Mouse (Mus musculus) megakaryocyte, embryonic 14.5 days (primary cell): ENCODE measurements around the gene Gm42906. TPM values are rescaled to one million over a fixed set of nuclear protein-coding genes. Genes with fewer than 3 reads are reported as not detected.

ENCODE experiments used
- H3K27me3 ChIP-seq: replicated peaks from 2 replicates; pipeline ENCODE3; 2012; ENCODE audit warnings: inconsistent platforms
- H3K36me3 ChIP-seq: replicated peaks from 2 replicates; pipeline ENCODE3; 2012; ENCODE audit warnings: low read length, inconsistent platforms, mixed read lengths
- H3K4me1 ChIP-seq: 2 replicates; pipeline ENCODE4 v1.6.1; 2012; ENCODE audit warnings: inconsistent platforms
- H3K4me3 ChIP-seq: replicated peaks from 2 replicates; pipeline ENCODE3; 2012; ENCODE audit warnings: moderate library complexity, mild to moderate bottlenecking, inconsistent platforms
- H3K9me3 ChIP-seq: 2 replicates; pipeline ENCODE4 v1.6.1; 2012; ENCODE audit warnings: inconsistent platforms
- FLI1 ChIP-seq: IDR thresholded peaks from 2 replicates; pipeline ENCODE4 v1.6.1; 2012; ENCODE audit warnings: low read length, inconsistent platforms, mixed read lengths
- GATA1 ChIP-seq: IDR thresholded peaks from 3 replicates; pipeline ENCODE4 v1.6.1; 2012; ENCODE audit warnings: mixed read lengths, low read length, inconsistent platforms, borderline replicate concordance
- polyA plus RNA-seq: library from polyadenylated mRNA; stranded (reverse); fragments of >175 nt; gene quantifications from 2 replicates; pipeline ENCODE4 v1.2.3, GENCODE M21; 2012; ENCODE audit warnings: low replicate concordance; ENCODE audit not compliant: insufficient read depth

Gene Gm42906
- polyA plus RNA-seq, 1 experiment, result not detected

DNA sequence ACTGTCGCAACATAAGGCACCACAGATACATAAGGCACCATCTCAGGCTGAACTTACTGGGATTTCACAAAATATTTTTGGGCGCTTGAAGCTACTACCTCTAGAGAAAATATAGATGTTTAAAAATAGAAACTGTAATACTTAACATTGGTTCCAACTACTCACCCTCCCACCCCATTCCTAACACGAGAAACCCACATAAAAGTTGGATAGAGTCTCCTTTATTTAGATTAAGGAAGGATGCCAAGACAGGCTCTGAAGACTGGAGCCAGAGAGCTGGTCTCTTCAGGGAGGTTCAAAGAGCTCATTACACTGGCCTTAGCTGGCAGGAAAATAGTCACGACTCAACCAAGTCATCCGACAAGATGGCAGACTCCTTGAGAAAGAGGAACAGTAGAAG lies 361.9 kb downstream of the Gm42906 start:
- no peak overlapping the region for H3K4me3 ChIP-seq
- TF ChIP-seq GATA1, result no peak
- no peak for TF ChIP-seq FLI1
- H3K9me3 ChIP-seq, result peaks cover 29% of the 10 kb centered on the region
- H3K36me3 ChIP-seq, result no peaks in the 10 kb centered on the region
- H3K4me1 ChIP-seq, result no peaks in the 10 kb centered on the region
- no peaks in the 10 kb centered on the region for H3K27me3 ChIP-seq

GRCm38 (mm10) chr5:151065228-151065627 lies 362.7 kb downstream of the Gm42906 start:
- Histone ChIP-seq H3K9me3 (peaks cover 35% of the 10 kb centered on the region), H3K27me3 (no peaks in the 10 kb centered on the region), H3K36me3 (no peaks in the 10 kb centered on the region), H3K4me1 (no peaks in the 10 kb centered on the region), H3K4me3 (no peak overlapping the region)
- TF ChIP-seq FLI1 (no peak), GATA1 (no peak)

DNA sequence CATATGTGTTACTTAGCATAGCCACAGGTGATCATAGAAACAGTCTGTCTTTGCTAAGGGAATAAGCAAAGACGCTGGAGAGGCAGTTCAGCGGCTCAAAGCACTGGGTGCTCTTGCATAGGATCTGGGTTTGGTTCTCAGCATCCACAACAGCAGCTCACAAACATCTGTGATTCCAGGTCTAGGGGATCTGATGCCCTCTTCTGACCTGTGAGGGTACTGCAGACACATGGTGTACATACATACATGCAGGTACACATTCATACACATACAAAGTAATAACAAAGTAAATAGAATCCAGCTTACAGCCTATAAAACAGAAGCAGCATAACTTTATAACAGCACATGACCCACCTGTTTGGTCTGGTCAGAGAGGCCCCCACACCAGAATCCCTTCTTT lies 366.0 kb downstream of the Gm42906 start:
- H3K9me3 ChIP-seq, result peaks cover 44% of the 10 kb centered on the region
- no peaks in the 10 kb centered on the region for H3K36me3 ChIP-seq
- no peaks in the 10 kb centered on the region for H3K4me1 ChIP-seq
- H3K4me3 ChIP-seq, result no peak overlapping the region
- no peaks in the 10 kb centered on the region for H3K27me3 ChIP-seq
- no peak for TF ChIP-seq GATA1
- no peak for TF ChIP-seq FLI1

GRCm38 (mm10) chr5:151060476-151060875 lies 367.5 kb downstream of the Gm42906 start:
- no peaks in the 10 kb centered on the region for H3K36me3 ChIP-seq
- TF ChIP-seq GATA1 (no peak), FLI1 (no peak)
- peaks cover 56% of the 10 kb centered on the region for H3K9me3 ChIP-seq
- no peaks in the 10 kb centered on the region for H3K4me1 ChIP-seq
- no peaks in the 10 kb centered on the region for H3K27me3 ChIP-seq
- H3K4me3 ChIP-seq, result no peak overlapping the region

DNA sequence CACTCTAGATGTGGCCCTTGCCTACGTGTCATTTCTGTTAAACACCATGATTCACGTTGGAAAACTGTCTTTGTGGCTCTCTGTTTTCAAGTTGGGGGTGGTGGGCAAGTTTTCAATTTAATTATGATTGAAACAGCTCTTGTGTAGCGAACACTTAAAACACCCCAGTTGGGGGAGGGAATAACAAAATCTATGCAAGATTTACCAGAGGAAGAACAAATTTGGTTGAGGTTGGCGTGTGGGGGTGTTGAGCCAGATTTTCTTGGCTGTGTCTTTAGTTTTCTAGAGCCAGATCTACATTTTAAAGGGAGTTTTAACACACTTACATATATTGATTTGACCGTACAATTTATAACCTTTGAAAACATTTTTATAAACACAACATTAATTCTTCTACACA lies 368.2 kb downstream of the Gm42906 start:
- TF ChIP-seq FLI1, result no peak
- TF ChIP-seq GATA1, result no peak
- H3K36me3 ChIP-seq, result no peaks in the 10 kb centered on the region
- H3K9me3 ChIP-seq, result peaks cover 60% of the 10 kb centered on the region
- no peak overlapping the region for H3K4me3 ChIP-seq
- no peaks in the 10 kb centered on the region for H3K4me1 ChIP-seq
- H3K27me3 ChIP-seq, result no peaks in the 10 kb centered on the region

DNA sequence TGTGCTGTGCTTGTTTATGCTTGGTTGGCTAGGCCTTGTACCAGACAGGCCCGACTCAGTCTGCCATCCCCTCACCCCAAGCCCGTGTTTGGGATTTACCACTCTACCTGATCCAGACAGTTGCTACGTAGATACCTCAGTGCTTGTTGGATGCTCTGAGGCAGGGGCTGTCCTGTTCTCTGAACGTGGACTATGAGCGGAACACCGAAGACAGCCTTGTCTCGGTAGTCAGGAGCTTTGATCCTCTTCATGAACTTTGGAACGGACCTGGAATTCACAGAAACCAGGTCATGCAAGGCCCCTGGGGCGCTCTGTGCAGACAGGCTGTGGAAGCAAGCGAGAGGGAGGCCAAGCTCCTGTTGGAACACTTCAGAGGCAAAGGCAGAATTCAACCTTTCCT lies 368.6 kb downstream of the Gm42906 start:
- TF ChIP-seq GATA1 (no peak), FLI1 (no peak)
- no peaks in the 10 kb centered on the region for H3K4me1 ChIP-seq
- no peaks in the 10 kb centered on the region for H3K36me3 ChIP-seq
- no peaks in the 10 kb centered on the region for H3K27me3 ChIP-seq
- H3K9me3 ChIP-seq, result peaks cover 60% of the 10 kb centered on the region
- H3K4me3 ChIP-seq, result no peak overlapping the region

DNA sequence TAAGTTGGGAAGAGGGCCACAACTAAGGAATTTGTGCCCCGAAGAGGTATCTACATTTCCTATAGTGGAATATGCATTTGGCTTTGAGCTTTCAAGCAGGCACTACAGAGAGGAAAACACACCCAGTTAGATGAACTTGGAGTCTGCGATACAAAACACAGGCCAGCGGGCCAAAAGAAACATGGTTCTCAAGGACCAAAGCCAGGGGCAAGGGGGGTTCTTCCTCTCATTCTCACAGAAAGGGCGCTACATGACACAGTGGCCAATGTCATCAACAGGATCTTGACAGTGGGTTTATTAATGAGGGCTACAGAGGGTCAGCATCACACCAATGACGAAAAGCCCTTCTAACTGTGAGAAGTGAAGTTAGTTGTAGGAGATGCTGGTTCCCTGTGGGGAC lies 370.2 kb downstream of the Gm42906 start:
- H3K4me1 ChIP-seq, result no peaks in the 10 kb centered on the region
- H3K27me3 ChIP-seq, result no peaks in the 10 kb centered on the region
- TF ChIP-seq GATA1 (no peak), FLI1 (no peak)
- H3K9me3 ChIP-seq, result peaks cover 58% of the 10 kb centered on the region
- no peak overlapping the region for H3K4me3 ChIP-seq
- H3K36me3 ChIP-seq, result no peaks in the 10 kb centered on the region

DNA sequence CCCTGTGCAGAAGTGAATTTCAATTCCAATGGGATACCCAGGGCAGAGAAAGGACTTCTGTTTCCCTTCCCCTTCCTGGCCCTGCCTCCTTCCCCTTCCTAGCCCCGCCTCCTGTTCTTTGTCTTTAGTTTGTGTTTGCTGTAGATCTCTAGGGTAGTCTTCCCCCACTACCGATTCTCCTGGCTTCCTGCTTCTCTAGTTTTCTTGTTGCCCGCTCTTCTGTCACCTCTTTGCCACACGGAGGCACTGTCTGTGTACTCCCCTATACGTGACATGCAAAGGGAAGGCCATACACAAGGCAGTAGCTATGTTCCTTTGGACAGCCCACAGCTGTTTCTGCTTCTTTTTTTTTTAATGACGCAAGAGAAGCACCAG lies 371.1 kb downstream of the Gm42906 start:
- Histone ChIP-seq H3K9me3 (peaks cover 56% of the 10 kb centered on the region), H3K27me3 (no peaks in the 10 kb centered on the region), H3K36me3 (no peaks in the 10 kb centered on the region), H3K4me1 (no peaks in the 10 kb centered on the region), H3K4me3 (no peak overlapping the region)
- TF ChIP-seq FLI1, result no peak
- TF ChIP-seq GATA1, result no peak

DNA sequence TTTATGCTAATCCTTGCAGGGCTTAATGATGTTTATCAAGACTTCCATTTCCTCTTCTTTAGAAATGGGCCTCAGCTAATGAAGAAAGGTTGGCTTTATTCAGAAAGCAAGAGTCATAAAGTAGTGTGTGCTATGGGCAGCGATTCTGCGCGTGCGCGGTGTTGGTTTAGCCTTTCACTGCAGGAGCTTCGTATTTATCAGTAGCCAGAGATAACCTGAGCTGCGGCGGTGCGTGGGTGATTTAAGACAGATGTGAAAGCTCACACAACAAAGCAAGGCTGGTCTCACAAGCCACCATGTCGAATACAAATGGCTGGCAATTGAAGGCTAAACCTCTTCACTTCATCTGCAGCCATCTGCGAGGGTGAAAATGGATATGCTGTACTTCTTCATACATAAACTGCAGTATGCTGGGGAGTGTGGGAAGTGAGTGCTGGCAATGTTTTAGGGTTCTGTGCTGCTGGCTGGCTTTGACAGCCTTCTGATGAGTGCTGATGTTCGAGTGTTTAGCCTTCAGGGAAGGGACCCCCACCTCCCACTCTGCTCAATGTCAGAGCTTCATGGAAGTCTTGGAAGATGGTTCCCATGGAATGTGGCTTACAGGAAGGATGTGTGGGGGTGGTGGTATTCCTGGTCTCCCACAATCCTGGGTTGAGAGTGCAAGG lies 371.6 kb downstream of the Gm42906 start:
- Histone ChIP-seq H3K4me1 (no peaks in the 10 kb centered on the region), H3K27me3 (no peaks in the 10 kb centered on the region), H3K9me3 (peaks cover 51% of the 10 kb centered on the region), H3K4me3 (no peak overlapping the region), H3K36me3 (no peaks in the 10 kb centered on the region)
- TF ChIP-seq GATA1 (no peak), FLI1 (no peak)

DNA sequence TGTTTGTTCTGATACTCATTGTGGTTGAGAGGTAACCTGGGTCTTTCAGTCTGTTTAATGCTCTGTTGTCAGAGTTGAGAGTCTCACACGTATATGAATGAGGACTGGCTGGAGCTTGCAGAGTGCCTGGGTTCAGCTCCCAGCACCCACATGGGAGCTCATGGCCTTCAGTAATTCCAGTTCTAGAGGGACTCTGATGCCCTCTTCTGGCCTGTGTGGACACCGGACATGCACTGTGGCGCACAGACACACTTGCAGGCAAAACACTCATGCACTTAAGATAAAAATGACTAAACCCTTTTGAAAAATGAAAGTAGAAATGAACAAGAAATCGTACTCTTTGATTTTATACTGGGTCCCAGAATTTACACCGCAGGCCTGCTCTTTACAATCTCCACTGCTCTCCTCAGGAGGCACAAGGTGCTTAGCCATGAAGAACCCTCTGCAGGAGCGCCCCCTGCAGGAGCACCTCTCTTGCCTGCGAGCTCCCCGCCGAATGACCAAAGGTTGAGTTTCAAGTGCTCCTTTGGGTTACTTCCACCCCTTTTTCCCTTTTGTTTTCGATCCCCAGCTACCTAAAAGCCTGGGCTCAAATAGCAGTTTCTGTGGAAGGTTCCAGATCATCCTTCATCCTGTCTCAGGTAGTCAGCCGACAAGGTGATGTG lies 372.4 kb downstream of the Gm42906 start:
- TF ChIP-seq GATA1, result no peak
- no peak for TF ChIP-seq FLI1
- Histone ChIP-seq H3K36me3 (no peaks in the 10 kb centered on the region), H3K9me3 (peaks cover 49% of the 10 kb centered on the region)

DNA sequence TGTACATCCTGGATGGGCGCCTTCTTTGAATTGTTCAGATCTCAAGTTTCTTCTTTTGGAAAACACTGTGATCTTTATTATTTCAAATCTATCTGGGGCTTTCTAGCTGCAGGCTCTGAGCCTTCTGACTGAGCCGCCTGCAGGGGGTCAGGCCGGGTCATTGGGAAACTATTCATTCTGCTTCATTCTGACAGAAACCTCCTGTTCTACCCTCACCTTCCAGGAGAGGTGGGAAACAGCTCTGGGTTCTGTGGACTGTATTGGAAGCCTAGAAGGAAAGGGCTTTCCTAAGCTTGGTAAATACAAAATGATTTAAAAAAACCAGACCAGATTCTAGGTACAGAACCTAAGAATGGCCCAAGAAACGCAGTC lies 373.2 kb downstream of the Gm42906 start:
- no peaks in the 10 kb centered on the region for H3K36me3 ChIP-seq
- H3K4me1 ChIP-seq, result no peaks in the 10 kb centered on the region
- TF ChIP-seq FLI1, result no peak
- no peak for TF ChIP-seq GATA1
- H3K4me3 ChIP-seq, result no peak overlapping the region
- no peaks in the 10 kb centered on the region for H3K27me3 ChIP-seq
- peaks cover 50% of the 10 kb centered on the region for H3K9me3 ChIP-seq

More for the DNA sequence above, 372.4 kb downstream of the Gm42906 start:
- no peaks in the 10 kb centered on the region for H3K27me3 ChIP-seq
- no peak overlapping the region for H3K4me3 ChIP-seq
- H3K4me1 ChIP-seq, result no peaks in the 10 kb centered on the region
